Mouse (Mus musculus): Measurements from ENCODE around the gene Foxn3. TPM values are rescaled to one million over a fixed set of nuclear protein-coding genes. Genes with fewer than 3 reads are reported as not detected.
A peak's percentile ranks its signal among the peaks of the same experiment; 100 is the strongest.

Gene Foxn3
- polyA plus RNA-seq, 1 experiment from 2014 or later = 95.8 TPM

DNA sequence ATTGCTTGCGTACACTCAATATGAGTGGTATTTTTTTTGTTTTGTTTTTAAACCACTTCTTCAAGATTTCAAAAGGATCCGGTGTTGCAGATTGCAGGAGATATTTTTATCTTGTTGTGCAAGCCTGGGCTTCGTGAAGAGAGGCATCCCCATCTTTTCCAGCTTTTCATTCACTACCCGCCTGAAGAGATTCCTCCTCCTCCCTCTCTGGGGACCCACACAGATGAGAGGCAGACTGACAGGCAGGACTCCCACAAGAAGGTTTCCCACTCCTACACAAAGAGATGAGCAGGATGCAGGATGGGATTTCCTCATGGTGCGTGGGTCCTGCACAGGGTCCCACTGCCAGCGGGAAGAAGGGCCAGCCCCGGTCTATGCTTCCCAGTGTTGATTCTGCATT, 92.0 kb downstream of the Foxn3 start:
- no peak overlapping the region for H3K4me3 ChIP-seq (ENCODE audit: low read depth, low read length)
- ATAC-seq (ENCODE audit: low read depth) = no peak
- H3K36me3 ChIP-seq (ENCODE audit: control insufficient read depth, insufficient read depth, low read length) = no peaks in the 10 kb centered on the region
- H3K27me3 ChIP-seq (ENCODE audit: control insufficient read depth, insufficient read depth, low read length) = no peaks in the 10 kb centered on the region
- H3K27ac ChIP-seq (ENCODE audit: low read depth, low read length) = no peak overlapping the region
- H3K9me3 ChIP-seq (ENCODE audit: control insufficient read depth, low read length) = no peaks in the 10 kb centered on the region
- H3K4me2 ChIP-seq (ENCODE audit: low read depth, low read length) = no peak overlapping the region
- H3K9ac ChIP-seq (replicated peaks; ENCODE audit: low read depth, low read length) = no peak overlapping the region
- 84% methylated on average over 7 of the region's 7 CpGs for WGBS
- no peaks in the 10 kb centered on the region; the same call in 1 of the 2 replicates for H3K4me1 ChIP-seq (ENCODE audit: control insufficient read depth, insufficient read depth, low read length)

DNA sequence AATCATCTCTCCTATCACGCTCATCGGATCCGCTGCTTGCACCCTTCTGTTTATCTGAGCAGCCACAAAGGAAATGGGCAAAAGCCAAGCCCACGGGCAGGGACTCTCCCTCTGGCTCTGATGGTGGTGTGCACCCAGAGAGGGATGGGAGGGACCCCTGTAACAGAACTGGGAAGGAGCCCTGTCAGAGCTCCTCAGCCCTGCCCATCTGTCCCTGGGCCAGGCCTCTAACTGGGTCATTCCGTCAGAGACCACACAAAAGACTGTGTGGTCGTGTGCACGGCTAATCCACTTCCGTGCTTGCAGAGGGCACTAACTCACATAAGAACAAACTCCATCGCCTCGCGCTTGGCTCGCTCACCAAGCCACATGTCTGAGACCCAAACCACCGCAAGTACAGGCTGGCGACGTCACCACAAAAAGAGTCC, 95.5 kb downstream of the Foxn3 start:
- Histone ChIP-seq H3K4me3 (ENCODE audit: low read depth, low read length) (no peak overlapping the region), H3K4me2 (ENCODE audit: low read depth, low read length) (no peak overlapping the region), H3K9me3 (ENCODE audit: control insufficient read depth, low read length) (no peaks in the 10 kb centered on the region), H3K27ac (ENCODE audit: low read depth, low read length) (no peak overlapping the region), H3K36me3 (ENCODE audit: control insufficient read depth, insufficient read depth, low read length) (no peaks in the 10 kb centered on the region), H3K9ac (replicated peaks; ENCODE audit: low read depth, low read length) (0 out of 2 replicates have a peak overlapping the region, but pooled peaks have one; percentile 11), H3K4me1 (ENCODE audit: control insufficient read depth, insufficient read depth, low read length) (no peaks in the 10 kb centered on the region; the same call in 1 of the 2 replicates), H3K27me3 (ENCODE audit: control insufficient read depth, insufficient read depth, low read length) (no peaks in the 10 kb centered on the region)
- WGBS = 40% methylated on average over 15 of the region's 15 CpGs
- peak; percentile 75 for ATAC-seq (ENCODE audit: low read depth)

- Histone ChIP-seq H3K4me2 (ENCODE audit: low read depth, low read length) (no peak overlapping the region), H3K9ac (replicated peaks; ENCODE audit: low read depth, low read length) (no peak overlapping the region), H3K36me3 (ENCODE audit: control insufficient read depth, insufficient read depth, low read length) (no peaks in the 10 kb centered on the region), H3K4me1 (ENCODE audit: control insufficient read depth, insufficient read depth, low read length) (no peaks in the 10 kb centered on the region; the same call in 1 of the 2 replicates), H3K27me3 (ENCODE audit: control insufficient read depth, insufficient read depth, low read length) (no peaks in the 10 kb centered on the region), H3K4me3 (ENCODE audit: low read depth, low read length) (no peak overlapping the region), H3K27ac (ENCODE audit: low read depth, low read length) (no peak overlapping the region), H3K9me3 (ENCODE audit: control insufficient read depth, low read length) (no peaks in the 10 kb centered on the region)
- no peak for ATAC-seq (ENCODE audit: low read depth)
- WGBS = 65% methylated on average over 12 of the region's 12 CpGs
Observed at GRCm38 (mm10) chr12:99467256-99467883, 96.0 kb downstream of the Foxn3 start.

DNA sequence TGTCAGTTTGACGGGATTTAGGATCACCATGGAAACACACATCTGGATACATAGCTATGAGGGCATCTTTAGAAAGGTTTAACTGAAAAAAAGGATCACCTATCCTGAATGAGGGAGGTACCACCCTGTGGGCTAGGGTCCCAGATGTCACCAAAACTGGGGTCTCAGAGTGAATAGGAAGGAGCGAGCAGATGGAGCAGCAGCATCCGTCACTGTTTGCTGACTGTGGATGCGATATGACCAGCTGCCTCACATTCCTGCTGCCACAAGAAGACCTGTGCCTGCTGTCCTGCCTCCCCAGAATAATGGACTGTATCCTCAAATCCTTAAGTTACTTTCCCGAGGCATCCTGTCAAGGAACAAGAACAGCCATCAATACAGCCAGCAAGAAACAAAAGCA, 97.0 kb downstream of the Foxn3 start:
- no peaks in the 10 kb centered on the region for H3K9me3 ChIP-seq (ENCODE audit: control insufficient read depth, low read length)
- H3K27ac ChIP-seq (ENCODE audit: low read depth, low read length) = no peak overlapping the region
- H3K36me3 ChIP-seq (ENCODE audit: control insufficient read depth, insufficient read depth, low read length) = no peaks in the 10 kb centered on the region
- ATAC-seq (ENCODE audit: low read depth) = no peak
- no peak overlapping the region for H3K9ac ChIP-seq (replicated peaks; ENCODE audit: low read depth, low read length)
- 45% methylated on average over 5 of the region's 5 CpGs for WGBS
- no peak overlapping the region for H3K4me2 ChIP-seq (ENCODE audit: low read depth, low read length)
- H3K4me3 ChIP-seq (ENCODE audit: low read depth, low read length) = no peak overlapping the region
- no peaks in the 10 kb centered on the region for H3K27me3 ChIP-seq (ENCODE audit: control insufficient read depth, insufficient read depth, low read length)
- H3K4me1 ChIP-seq (ENCODE audit: control insufficient read depth, insufficient read depth, low read length) = no peaks in the 10 kb centered on the region; the same call in 1 of the 2 replicates

DNA sequence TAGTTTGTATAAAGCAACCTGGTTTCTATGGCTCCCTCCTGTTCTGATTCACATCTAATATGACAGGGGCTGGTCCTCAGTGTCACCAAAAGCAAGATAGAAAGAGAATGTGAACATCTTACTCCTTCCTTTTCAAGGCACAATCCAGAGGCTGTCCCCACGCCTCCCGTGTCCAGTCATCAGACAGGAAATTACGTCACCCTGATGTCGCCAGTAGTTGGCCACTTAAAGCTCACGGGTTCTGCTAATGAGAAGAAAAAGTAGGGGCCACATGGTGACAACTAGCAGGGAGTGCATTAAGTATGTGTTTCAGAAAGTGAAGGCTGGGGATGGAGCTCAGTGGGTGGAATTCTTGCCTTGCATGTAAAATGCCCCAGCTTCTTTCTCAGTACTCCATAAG, 99.1 kb downstream of the Foxn3 start:
- H3K36me3 ChIP-seq (ENCODE audit: control insufficient read depth, insufficient read depth, low read length) = no peaks in the 10 kb centered on the region
- 88% methylated on average over 5 of the region's 5 CpGs for WGBS
- no peaks in the 10 kb centered on the region; the same call in 1 of the 2 replicates for H3K4me1 ChIP-seq (ENCODE audit: control insufficient read depth, insufficient read depth, low read length)
- H3K27ac ChIP-seq (ENCODE audit: low read depth, low read length) = no peak overlapping the region
- no peak overlapping the region for H3K4me3 ChIP-seq (ENCODE audit: low read depth, low read length)
- H3K27me3 ChIP-seq (ENCODE audit: control insufficient read depth, insufficient read depth, low read length) = no peaks in the 10 kb centered on the region
- H3K9ac ChIP-seq (replicated peaks; ENCODE audit: low read depth, low read length) = no peak overlapping the region
- H3K4me2 ChIP-seq (ENCODE audit: low read depth, low read length) = no peak overlapping the region
- no peak for ATAC-seq (ENCODE audit: low read depth)
- no peaks in the 10 kb centered on the region for H3K9me3 ChIP-seq (ENCODE audit: control insufficient read depth, low read length)

DNA sequence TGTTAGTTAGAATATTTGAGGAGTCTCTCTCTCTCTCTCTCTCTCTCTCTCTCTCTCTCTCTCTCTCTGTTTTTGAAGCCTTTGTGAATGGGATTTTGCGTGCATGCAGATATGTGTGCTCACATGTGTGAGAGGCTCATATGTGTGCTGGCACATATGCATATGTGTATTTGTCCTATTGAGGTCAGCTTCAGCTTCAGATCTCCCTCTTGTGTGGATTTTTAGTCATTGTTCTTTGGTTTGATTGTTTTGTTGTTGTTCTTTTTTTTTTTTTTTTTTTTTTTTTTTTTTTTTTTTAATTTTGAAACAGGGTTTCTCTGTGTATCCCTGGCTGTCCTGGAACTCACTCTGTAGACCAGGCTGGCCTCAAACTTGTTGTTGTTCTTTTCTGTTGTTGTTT, 100.5 kb downstream of the Foxn3 start:
- no peaks in the 10 kb centered on the region for H3K27me3 ChIP-seq (ENCODE audit: control insufficient read depth, insufficient read depth, low read length)
- peaks cover 1% of the 10 kb centered on the region; the same call in 1 of the 2 replicates for H3K4me1 ChIP-seq (ENCODE audit: control insufficient read depth, insufficient read depth, low read length)
- no peak for ATAC-seq (ENCODE audit: low read depth)
- 80% methylated on average over 1 of the region's 1 CpGs for WGBS
- no peak overlapping the region for H3K4me3 ChIP-seq (ENCODE audit: low read depth, low read length)
- no peak overlapping the region for H3K27ac ChIP-seq (ENCODE audit: low read depth, low read length)
- H3K36me3 ChIP-seq (ENCODE audit: control insufficient read depth, insufficient read depth, low read length) = no peaks in the 10 kb centered on the region
- H3K4me2 ChIP-seq (ENCODE audit: low read depth, low read length) = no peak overlapping the region
- H3K9ac ChIP-seq (replicated peaks; ENCODE audit: low read depth, low read length) = no peak overlapping the region
- no peaks in the 10 kb centered on the region for H3K9me3 ChIP-seq (ENCODE audit: control insufficient read depth, low read length)

DNA sequence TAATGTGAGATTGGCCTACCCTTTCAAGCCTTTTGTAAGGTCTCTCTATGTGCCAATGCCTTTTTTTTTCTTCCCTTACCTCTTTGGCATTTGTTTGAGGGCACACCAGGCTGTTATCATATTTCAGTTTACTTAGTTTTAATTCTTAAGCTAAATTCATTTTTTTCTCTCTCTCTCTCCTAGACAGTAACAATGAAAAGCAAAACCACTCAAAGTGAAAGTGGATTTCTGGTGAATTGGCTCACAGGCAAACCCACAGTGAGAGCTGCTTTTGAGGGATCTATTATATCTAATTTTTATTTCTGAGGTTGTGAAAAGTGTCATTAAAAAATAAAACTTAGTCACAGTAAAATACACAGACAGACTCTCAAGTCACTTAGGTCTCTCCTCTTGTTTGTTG, 101.1 kb downstream of the Foxn3 start:
- Histone ChIP-seq H3K36me3 (ENCODE audit: control insufficient read depth, insufficient read depth, low read length) (no peaks in the 10 kb centered on the region), H3K9me3 (ENCODE audit: control insufficient read depth, low read length) (no peaks in the 10 kb centered on the region), H3K4me1 (ENCODE audit: control insufficient read depth, insufficient read depth, low read length) (peaks cover 7% of the 10 kb centered on the region), H3K4me2 (ENCODE audit: low read depth, low read length) (no peak overlapping the region), H3K27me3 (ENCODE audit: control insufficient read depth, insufficient read depth, low read length) (no peaks in the 10 kb centered on the region), H3K9ac (replicated peaks; ENCODE audit: low read depth, low read length) (no peak overlapping the region), H3K27ac (ENCODE audit: low read depth, low read length) (no peak overlapping the region), H3K4me3 (ENCODE audit: low read depth, low read length) (no peak overlapping the region)
- ATAC-seq (ENCODE audit: low read depth) = no peak

GRCm38 (mm10) chr12:99457521-99458205, 105.7 kb downstream of the Foxn3 start:
- no peaks in the 10 kb centered on the region for H3K27me3 ChIP-seq (ENCODE audit: control insufficient read depth, insufficient read depth, low read length)
- no peak overlapping the region for H3K9ac ChIP-seq (replicated peaks; ENCODE audit: low read depth, low read length)
- H3K4me3 ChIP-seq (ENCODE audit: low read depth, low read length) = no peak overlapping the region
- peak overlapping the region; percentile 17; the same call in 1 of the 2 replicates for H3K4me2 ChIP-seq (ENCODE audit: low read depth, low read length)
- no peaks in the 10 kb centered on the region for H3K9me3 ChIP-seq (ENCODE audit: control insufficient read depth, low read length)
- ATAC-seq (ENCODE audit: low read depth) = peak; percentile 65; the same call in 1 of the 2 replicates
- WGBS = 48% methylated on average over 10 of the region's 10 CpGs
- no peaks in the 10 kb centered on the region for H3K36me3 ChIP-seq (ENCODE audit: control insufficient read depth, insufficient read depth, low read length)
- H3K27ac ChIP-seq (ENCODE audit: low read depth, low read length) = no peak overlapping the region
- peaks cover 26% of the 10 kb centered on the region for H3K4me1 ChIP-seq (ENCODE audit: control insufficient read depth, insufficient read depth, low read length)

GRCm38 (mm10) chr12:99455580-99455979, 107.8 kb downstream of the Foxn3 start:
- Histone ChIP-seq H3K27me3 (ENCODE audit: control insufficient read depth, insufficient read depth, low read length) (no peaks in the 10 kb centered on the region), H3K4me2 (ENCODE audit: low read depth, low read length) (no peak overlapping the region), H3K27ac (ENCODE audit: low read depth, low read length) (no peak overlapping the region), H3K4me3 (ENCODE audit: low read depth, low read length) (no peak overlapping the region), H3K4me1 (ENCODE audit: control insufficient read depth, insufficient read depth, low read length) (peaks cover 26% of the 10 kb centered on the region), H3K9ac (replicated peaks; ENCODE audit: low read depth, low read length) (no peak overlapping the region), H3K9me3 (ENCODE audit: control insufficient read depth, low read length) (no peaks in the 10 kb centered on the region), H3K36me3 (ENCODE audit: control insufficient read depth, insufficient read depth, low read length) (no peaks in the 10 kb centered on the region)
- WGBS = 91% methylated on average over 8 of the region's 8 CpGs
- ATAC-seq (ENCODE audit: low read depth) = no peak
